Mouse (Mus musculus) C2C12 (cell line): Measurements from ENCODE around the gene Rgs11.

Experiments used
- CTCF ChIP-seq: IDR thresholded peaks from one replicate; pipeline ENCODE4 v1.5.1; 2011; ENCODE audit not compliant: control insufficient read depth, insufficient read depth, insufficient read length
- MAX ChIP-seq: IDR thresholded peaks from one replicate; pipeline ENCODE4 v1.6.1; 2011; ENCODE audit warnings: mild to moderate bottlenecking, control low read depth
- MYOD1 ChIP-seq: IDR thresholded peaks from one replicate; pipeline ENCODE4 v1.6.1; 2011; ENCODE audit warnings: low read depth; ENCODE audit not compliant: control insufficient read depth, insufficient read length
- MYOG ChIP-seq: IDR thresholded peaks from one replicate; pipeline ENCODE4 v1.6.1; 2011; ENCODE audit not compliant: control insufficient read depth, insufficient read length; ENCODE audit errors: extremely low read depth
- USF1 ChIP-seq: IDR thresholded peaks from one replicate; pipeline ENCODE4 v1.6.1; 2011; ENCODE audit warnings: low read depth, mild to moderate bottlenecking, control low read depth, moderate library complexity

GRCm38 (mm10) chr17:26212241-26212640 is 9.5 kb downstream of the Rgs11 start:
- no peak for TF ChIP-seq CTCF
- TF ChIP-seq MYOD1 = no peak
- no peak for TF ChIP-seq MAX
- no peak for TF ChIP-seq USF1
- TF ChIP-seq MYOG = no peak
